Mouse (Mus musculus) adipocyte (in vitro differentiated cells): ENCODE results near the gene Ereg.

Experiments used
- DNase-seq: peaks from one replicate; pipeline ENCODE4 v3.0.0-alpha.2; 2016; ENCODE audit warnings: low spot score

Gene Ereg

GRCm38 (mm10) chr5:91111019-91111418 lies 36.6 kb downstream of the Ereg start:
- no peak for DNase-seq

GRCm38 (mm10) chr5:91113967-91114366 lies 39.5 kb downstream of the Ereg start:
- DNase-seq: no peak

- DNase-seq: no peak
Observed at GRCm38 (mm10) chr5:91114574-91114973, 40.2 kb downstream of the Ereg start.

- no peak for DNase-seq
Observed at GRCm38 (mm10) chr5:91118618-91119017, 44.2 kb downstream of the Ereg start.

GRCm38 (mm10) chr5:91123404-91123803 lies 49.0 kb downstream of the Ereg start:
- DNase-seq: no peak

GRCm38 (mm10) chr5:91124140-91124539 lies 49.7 kb downstream of the Ereg start:
- no peak for DNase-seq

- no peak for DNase-seq
Observed at GRCm38 (mm10) chr5:91126623-91127022, 52.2 kb downstream of the Ereg start.

GRCm38 (mm10) chr5:91134961-91135360 lies 60.5 kb downstream of the Ereg start:
- DNase-seq: no peak

- DNase-seq: no peak
Observed at GRCm38 (mm10) chr5:91138970-91139369, 64.5 kb downstream of the Ereg start.

- no peak for DNase-seq
Observed at GRCm38 (mm10) chr5:91139446-91139873, 65.0 kb downstream of the Ereg start, which contains the start of gene Areg. Gene Areg, plus strand, starts transcription at chr5:91139599.

- DNase-seq: no peak
Observed at GRCm38 (mm10) chr5:91140896-91141448, 66.5 kb downstream of the Ereg start.
